Mouse (Mus musculus): Measurements from ENCODE around the gene Tcf7l2.

- TF ChIP-seq CTCF (IDR thresholded peaks at IDR 0.05; ENCODE audit: low read depth) = no peak
- TF ChIP-seq EP300 (IDR thresholded peaks at IDR 0.05; ENCODE audit: low read depth) = no peak
Measured at GRCm38 (mm10) chr19:55695418-55695817, 46.2 kb upstream of the Tcf7l2 start.

All from heart, postnatal 0 days (tissue).